Mouse (Mus musculus): ENCODE data around the gene Thsd7a. TPM values are rescaled to one million over a fixed set of nuclear protein-coding genes. Genes with fewer than 3 reads are reported as not detected.

The Thsd7a gene
- polyA plus RNA-seq, 1 experiment from 2014 or later, result 29.8 TPM

DNA sequence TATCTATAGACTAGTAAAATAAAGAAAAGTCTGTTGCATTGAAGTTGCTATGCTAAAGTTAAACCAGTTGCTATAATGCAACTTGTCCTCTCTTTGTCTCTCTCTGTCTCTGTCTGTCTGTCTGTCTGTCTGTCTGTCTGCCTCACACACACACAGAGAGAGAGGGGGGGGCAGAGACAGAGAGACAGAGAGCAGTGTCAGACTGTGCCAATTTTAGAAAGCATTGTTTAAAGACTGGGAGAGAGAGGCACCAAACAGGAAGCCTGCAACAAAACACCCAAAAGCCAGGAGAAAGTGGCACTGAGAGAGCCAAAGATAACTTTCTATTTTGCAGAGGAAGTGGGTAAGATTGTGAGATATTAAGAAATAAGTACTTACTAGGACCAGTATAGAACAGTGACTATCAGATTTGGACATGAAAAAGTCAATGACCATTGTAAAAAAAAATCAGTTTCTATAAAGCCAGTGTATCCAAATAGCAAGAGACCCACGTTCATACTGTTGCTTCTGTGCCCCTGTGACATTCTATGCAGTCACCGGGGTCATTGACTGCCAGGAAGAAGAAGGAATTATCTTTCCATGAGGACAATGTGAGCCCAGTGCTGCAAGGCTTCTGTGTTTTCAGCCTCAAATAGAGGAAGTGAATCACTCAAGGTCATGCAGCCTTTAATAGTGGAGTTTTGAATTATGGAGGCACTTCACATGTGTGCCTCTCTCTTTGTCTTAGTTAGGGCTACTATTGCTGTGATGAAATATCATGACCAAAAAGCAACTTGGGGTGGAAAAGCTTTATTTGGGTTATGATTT, 355.4 kb downstream of the Thsd7a start:
- DNase-seq (ENCODE audit: low spot score), result no peak
- H3K27me3 ChIP-seq (ENCODE audit: insufficient read depth, poor library complexity, severe bottlenecking), result no peaks in the 10 kb centered on the region
- H3K36me3 ChIP-seq, result no peaks in the 10 kb centered on the region
- 72% methylated on average over 2 of the region's 2 CpGs for WGBS
- no peaks in the 10 kb centered on the region for H3K4me1 ChIP-seq (replicated peaks)
- no peak overlapping the region for H3K4me3 ChIP-seq
- H3K27ac ChIP-seq, result no peak overlapping the region
- H3K9me3 ChIP-seq, result no peaks in the 10 kb centered on the region

DNA sequence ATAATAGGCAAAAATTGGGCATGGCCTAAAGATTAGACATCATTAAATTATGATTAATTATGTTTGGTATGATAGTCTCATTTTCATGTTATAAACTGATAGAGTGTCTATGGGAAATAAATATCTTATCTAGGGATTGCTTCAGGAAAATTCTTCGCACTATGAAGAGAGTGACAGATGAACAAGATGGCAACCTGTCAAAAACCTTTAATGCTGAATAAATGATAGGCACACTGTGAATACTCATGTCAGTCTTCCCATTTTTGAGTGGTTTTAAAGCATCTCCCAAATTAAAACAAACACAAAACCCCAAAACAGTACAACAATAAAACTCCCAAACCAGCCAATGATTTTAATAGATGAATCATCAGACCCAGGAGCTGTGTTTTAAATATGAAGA, 362.5 kb downstream of the Thsd7a start:
- Histone ChIP-seq H3K9me3 (no peaks in the 10 kb centered on the region), H3K4me1 (replicated peaks) (no peaks in the 10 kb centered on the region), H3K27me3 (ENCODE audit: insufficient read depth, poor library complexity, severe bottlenecking) (no peaks in the 10 kb centered on the region), H3K27ac (no peak overlapping the region), H3K36me3 (no peaks in the 10 kb centered on the region), H3K4me3 (no peak overlapping the region)
- no peak for DNase-seq (ENCODE audit: low spot score)
- 96% methylated on average over 1 of the region's 1 CpGs for WGBS

DNA sequence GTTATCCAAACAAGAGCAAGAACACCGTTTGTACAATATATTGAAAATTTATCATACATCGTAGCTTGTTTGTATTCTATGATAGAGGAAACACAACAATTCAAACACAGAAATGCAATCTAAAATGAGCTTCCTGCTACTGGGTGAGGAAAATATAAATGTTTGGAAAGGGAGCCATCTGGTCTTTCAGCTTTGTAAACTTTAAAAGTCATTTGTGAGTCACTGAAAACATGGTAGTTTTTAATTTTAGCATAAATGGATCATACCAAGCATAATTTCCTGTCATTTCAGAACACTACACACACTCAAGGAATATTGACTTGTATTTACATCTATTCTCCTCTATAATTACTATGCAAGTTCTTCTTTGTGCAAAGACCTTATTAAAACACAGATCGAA, 363.6 kb downstream of the Thsd7a start:
- no peak overlapping the region for H3K4me3 ChIP-seq
- H3K27ac ChIP-seq, result no peak overlapping the region
- no peaks in the 10 kb centered on the region for H3K4me1 ChIP-seq (replicated peaks)
- H3K27me3 ChIP-seq (ENCODE audit: insufficient read depth, poor library complexity, severe bottlenecking), result no peaks in the 10 kb centered on the region
- DNase-seq (ENCODE audit: low spot score), result no peak
- H3K9me3 ChIP-seq, result no peaks in the 10 kb centered on the region
- WGBS, result 92% methylated on average over 3 of the region's 3 CpGs
- H3K36me3 ChIP-seq, result no peaks in the 10 kb centered on the region

DNA sequence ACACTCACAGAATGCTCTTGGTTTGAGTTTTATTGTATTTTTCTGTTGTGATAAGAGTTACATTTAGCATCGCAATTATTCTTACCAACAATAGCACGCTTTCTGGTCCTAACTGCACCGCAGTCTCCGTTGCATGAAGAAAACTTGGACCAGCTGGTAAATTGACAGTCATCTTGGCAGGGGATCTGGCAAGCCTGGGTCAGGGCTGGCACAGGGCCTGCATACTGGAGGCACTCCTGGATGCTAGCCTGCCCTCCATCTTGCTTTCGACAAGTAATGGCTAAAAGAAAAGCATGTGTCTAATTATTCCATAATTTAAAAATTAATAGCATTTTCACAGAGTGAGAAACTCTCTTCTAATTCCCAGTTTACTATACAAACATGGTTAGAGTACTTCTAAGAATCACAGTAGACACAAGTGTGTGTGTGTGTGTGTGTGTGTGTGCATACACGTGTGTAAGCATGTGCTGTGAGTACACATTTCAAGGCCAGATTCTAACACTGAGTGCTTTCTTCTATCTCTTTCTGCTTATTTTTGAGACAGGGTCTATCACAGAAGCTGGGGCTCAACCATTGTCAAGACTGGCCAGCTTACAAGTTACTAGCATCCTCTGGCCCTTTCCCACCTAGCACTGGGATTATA, 368.0 kb downstream of the Thsd7a start:
- no peaks in the 10 kb centered on the region for H3K9me3 ChIP-seq
- no peaks in the 10 kb centered on the region for H3K4me1 ChIP-seq (replicated peaks)
- no peaks in the 10 kb centered on the region for H3K27me3 ChIP-seq (ENCODE audit: insufficient read depth, poor library complexity, severe bottlenecking)
- 0 out of 2 replicates have a peak, but pooled peaks cover 6% of the 10 kb centered on the region for H3K36me3 ChIP-seq
- 92% methylated on average over 6 of the region's 6 CpGs for WGBS
- no peak for DNase-seq (ENCODE audit: low spot score)
- H3K4me3 ChIP-seq, result no peak overlapping the region
- H3K27ac ChIP-seq, result no peak overlapping the region

DNA sequence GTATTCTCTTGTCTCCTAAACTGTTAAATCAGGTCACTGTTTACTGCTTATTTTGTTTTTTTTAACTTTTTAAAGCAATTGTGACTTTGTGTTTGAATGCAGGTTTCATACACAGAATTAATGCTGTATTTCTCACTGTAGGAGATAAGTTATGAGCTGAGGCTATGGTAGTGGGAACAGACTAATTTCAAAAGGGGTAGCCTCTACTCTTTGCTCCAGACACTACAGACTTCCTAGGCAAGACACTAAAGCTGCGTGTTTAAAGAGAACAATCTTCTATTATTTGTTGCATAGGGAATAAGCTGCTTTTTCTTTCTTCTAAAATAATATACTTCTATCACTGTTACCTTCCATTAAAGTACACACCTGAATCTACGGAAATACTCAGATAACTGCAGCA, 368.5 kb downstream of the Thsd7a start:
- H3K27me3 ChIP-seq (ENCODE audit: insufficient read depth, poor library complexity, severe bottlenecking), result no peaks in the 10 kb centered on the region
- H3K4me1 ChIP-seq (replicated peaks), result no peaks in the 10 kb centered on the region
- 0 out of 2 replicates have a peak, but pooled peaks cover 6% of the 10 kb centered on the region for H3K36me3 ChIP-seq
- no peak overlapping the region for H3K4me3 ChIP-seq
- H3K27ac ChIP-seq, result no peak overlapping the region
- no peak for DNase-seq (ENCODE audit: low spot score)
- 90% methylated on average over 2 of the region's 2 CpGs for WGBS
- no peaks in the 10 kb centered on the region for H3K9me3 ChIP-seq

DNA sequence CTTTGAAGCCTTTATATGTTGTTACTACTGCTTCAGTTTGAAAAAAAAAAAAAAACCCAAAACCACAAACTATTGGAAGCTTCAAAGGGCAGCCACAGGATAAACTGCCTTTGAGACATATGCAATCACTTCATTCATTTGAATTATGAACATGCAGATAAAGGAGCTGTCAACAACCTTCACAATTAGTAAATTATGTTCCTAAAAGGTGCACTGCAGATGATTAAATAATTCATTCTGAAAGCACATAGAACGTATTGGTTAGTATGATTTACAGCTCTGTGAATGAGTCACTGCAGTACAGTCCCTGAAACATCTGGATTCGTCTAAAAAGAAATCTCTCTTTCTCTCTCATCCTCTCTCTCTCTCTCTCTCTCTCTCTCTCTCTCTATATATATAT, 390.5 kb downstream of the Thsd7a start:
- Histone ChIP-seq H3K4me1 (replicated peaks) (no peaks in the 10 kb centered on the region), H3K27ac (no peak overlapping the region), H3K4me3 (no peak overlapping the region), H3K36me3 (no peaks in the 10 kb centered on the region), H3K9me3 (no peaks in the 10 kb centered on the region), H3K27me3 (ENCODE audit: insufficient read depth, poor library complexity, severe bottlenecking) (no peaks in the 10 kb centered on the region)
- whole genome bisulfite sequencing, result 85% methylated on average over 2 of the region's 2 CpGs
- DNase-seq (ENCODE audit: low spot score), result no peak

DNA sequence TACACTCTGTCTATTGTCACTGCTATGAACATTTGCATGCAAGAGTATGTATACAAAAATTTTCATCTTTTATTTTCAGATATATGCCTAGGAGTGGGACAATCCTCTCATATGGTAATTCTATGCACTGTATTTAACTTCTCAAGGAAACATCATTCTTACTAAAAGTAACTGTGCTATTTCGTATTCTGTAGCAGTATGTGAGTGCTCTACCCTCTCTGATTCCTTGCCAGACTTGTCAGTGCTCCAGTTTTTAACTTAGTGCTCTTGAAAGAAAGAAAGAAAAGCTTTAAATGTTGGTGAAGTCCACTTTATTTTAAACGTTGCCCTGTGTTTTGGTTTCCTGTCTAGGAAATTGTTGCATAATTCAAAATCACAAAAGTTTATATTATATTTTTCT, 395.6 kb downstream of the Thsd7a start:
- Histone ChIP-seq H3K4me3 (no peak overlapping the region), H3K36me3 (no peaks in the 10 kb centered on the region), H3K27ac (no peak overlapping the region), H3K4me1 (replicated peaks) (no peaks in the 10 kb centered on the region), H3K9me3 (no peaks in the 10 kb centered on the region), H3K27me3 (ENCODE audit: insufficient read depth, poor library complexity, severe bottlenecking) (no peaks in the 10 kb centered on the region)
- DNase-seq (ENCODE audit: low spot score), result no peak
- 83% methylated on average over 2 of the region's 2 CpGs for WGBS

DNA sequence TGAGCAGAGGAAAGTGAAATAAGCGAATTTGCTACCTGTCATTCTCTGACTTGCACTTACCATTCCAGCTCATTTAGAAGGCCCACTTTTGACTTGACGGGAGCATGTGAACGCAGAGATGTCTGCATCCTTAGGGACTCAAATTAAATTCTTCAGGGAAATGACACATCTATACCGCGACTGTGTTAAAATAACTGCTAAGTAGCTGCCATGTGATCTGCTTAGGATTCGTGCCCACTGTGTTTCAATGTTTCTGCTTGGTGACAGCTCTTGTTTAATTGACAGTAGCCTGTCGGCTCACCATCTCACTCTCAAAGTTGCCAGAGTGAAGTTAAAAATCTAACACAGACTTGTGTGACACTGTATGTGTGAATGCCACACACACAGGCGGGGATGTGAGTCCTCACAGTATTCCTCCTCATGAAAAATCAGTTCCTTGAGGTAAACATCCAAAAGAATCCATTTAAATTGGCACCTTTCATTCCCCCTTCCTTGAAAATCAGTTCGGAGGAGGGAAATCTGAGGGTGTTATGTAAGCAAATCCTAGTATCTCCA, 397.0 kb downstream of the Thsd7a start:
- WGBS, result 75% methylated on average over 9 of the region's 9 CpGs
- no peaks in the 10 kb centered on the region for H3K36me3 ChIP-seq
- no peak overlapping the region for H3K4me3 ChIP-seq
- DNase-seq (ENCODE audit: low spot score), result no peak
- H3K9me3 ChIP-seq, result no peaks in the 10 kb centered on the region
- H3K27ac ChIP-seq, result no peak overlapping the region
- H3K27me3 ChIP-seq (ENCODE audit: insufficient read depth, poor library complexity, severe bottlenecking), result no peaks in the 10 kb centered on the region
- H3K4me1 ChIP-seq (replicated peaks), result no peaks in the 10 kb centered on the region

DNA sequence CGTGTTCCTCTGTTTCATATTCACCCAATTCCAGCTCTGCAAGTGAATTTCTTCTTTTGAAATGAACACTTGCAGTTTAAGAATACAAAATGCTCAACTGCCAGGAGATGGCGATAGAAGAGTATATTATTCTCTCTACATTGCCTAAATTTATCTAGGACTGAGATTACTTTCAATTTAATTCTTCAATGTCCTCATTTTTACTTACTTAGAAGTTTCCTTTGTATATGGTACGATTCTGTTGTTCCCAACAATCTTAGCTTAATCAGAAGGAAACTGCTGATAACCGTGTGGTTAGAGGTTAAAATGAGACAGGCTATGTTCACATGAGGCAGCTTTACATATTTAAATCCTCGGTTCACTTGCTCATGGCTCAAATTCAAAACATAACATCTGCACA, 398.5 kb downstream of the Thsd7a start:
- 63% methylated on average over 5 of the region's 5 CpGs for whole genome bisulfite sequencing
- Histone ChIP-seq H3K4me1 (replicated peaks) (no peaks in the 10 kb centered on the region), H3K27ac (no peak overlapping the region), H3K9me3 (no peaks in the 10 kb centered on the region), H3K27me3 (ENCODE audit: insufficient read depth, poor library complexity, severe bottlenecking) (no peaks in the 10 kb centered on the region), H3K4me3 (no peak overlapping the region), H3K36me3 (no peaks in the 10 kb centered on the region)
- no peak for DNase-seq (ENCODE audit: low spot score)

DNA sequence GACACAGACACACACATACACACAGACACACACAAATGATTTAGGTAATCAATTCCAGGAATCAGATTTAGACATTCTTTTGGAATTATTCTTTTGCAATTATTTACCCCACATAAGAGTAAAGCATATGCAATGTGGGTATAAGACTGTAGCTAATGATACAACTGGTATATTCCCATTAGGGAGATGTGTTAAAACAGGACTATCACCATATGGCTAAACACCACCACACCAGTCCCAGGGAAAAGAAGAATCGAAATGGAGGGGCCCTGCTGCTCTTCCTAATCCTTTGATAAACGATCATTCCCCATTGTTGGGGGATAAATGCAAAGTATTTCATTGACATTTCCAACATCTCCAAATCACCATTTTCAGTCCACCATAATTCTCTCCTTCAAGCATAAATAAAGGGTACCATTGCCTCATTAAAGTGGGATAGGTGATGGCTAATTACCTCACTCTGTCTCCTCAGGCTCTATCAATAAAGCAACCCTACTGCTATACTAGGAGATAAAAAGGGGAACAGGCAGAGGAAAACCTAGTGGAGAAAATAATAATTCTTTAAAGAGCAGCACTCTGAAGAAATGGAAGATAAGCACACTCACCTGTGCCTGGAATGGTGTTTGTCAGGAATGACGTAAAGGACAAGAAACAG, 400.0 kb downstream of the Thsd7a start:
- 75% methylated on average over 3 of the region's 3 CpGs for WGBS
- H3K27ac ChIP-seq, result no peak overlapping the region
- no peak for DNase-seq (ENCODE audit: low spot score)

DNA sequence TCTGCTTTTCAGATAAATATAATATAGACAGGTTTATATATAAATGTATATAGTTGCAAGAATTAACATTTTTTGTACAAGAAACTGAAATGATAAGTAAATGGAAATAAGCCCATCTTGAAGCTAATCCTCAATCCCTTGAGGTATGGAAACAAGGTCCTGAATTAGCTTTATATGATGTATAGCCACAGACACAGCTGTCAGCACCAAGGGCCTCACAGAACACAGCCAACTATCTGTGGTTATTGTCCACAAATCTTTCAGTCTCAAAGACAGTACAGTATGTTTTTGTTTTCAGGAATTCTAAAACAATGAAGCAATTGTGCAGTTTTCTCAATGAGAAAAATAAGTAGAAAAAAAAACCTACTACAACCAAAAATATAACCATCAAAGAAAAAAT, 400.5 kb downstream of the Thsd7a start:
- Histone ChIP-seq H3K4me3 (no peak overlapping the region), H3K4me1 (replicated peaks) (no peaks in the 10 kb centered on the region)
- no peak for DNase-seq (ENCODE audit: low spot score)

More for the DNA sequence above, 400.0 kb downstream of the Thsd7a start:
- Histone ChIP-seq H3K9me3 (no peaks in the 10 kb centered on the region), H3K4me1 (replicated peaks) (no peaks in the 10 kb centered on the region), H3K36me3 (no peaks in the 10 kb centered on the region), H3K27me3 (ENCODE audit: insufficient read depth, poor library complexity, severe bottlenecking) (no peaks in the 10 kb centered on the region), H3K4me3 (no peak overlapping the region)

DNA sequence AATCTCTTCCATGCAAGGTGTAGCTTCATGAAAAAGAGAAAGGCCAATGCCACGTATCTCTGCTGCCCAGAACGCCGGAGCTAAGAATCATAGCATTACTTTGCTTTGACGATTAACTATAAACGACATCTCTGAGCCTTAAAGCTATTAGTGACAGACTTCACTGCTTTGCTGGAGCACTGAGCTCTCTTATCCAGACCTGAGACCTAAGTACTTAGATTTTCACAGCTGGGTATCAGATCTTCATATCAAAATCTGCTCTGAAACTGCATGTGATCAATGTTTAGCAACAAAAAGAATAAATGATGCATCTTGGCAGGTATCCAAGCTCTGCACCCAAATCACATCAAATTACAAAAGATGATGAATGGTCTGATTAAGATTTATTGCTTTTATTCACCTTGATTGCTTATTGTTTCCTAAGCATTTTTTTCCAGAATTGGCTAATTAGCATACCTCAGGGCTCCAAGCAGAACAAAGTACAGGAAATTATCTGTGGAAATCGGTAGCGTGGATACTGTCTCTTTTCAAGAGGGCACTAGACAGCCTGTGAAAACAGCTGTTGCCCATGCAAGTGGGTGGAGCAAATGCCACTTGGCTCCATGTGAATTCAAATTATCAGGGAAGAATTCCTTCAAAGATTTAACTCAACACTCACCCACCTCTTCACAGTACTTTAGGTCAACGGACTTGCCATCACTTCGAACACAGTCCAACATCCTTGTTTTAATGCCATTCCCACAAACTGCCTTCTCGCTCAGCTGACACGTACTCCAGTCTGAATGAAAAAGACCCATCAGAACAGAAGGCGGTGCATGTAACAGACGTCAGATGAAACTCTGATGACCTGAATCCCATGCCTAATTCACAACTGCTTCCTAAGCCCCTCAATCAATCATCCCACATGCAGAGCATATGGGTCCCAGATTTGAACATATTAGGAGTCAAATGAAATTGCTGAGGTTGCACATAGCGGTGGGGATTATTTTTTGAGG, 412.3 kb downstream of the Thsd7a start:
- Histone ChIP-seq H3K4me3 (no peak overlapping the region), H3K27ac (no peak overlapping the region), H3K4me1 (replicated peaks) (no peaks in the 10 kb centered on the region), H3K9me3 (no peaks in the 10 kb centered on the region), H3K36me3 (no peaks in the 10 kb centered on the region), H3K27me3 (ENCODE audit: insufficient read depth, poor library complexity, severe bottlenecking) (no peaks in the 10 kb centered on the region)
- no peak for DNase-seq (ENCODE audit: low spot score)
- WGBS, result 77% methylated on average over 14 of the region's 14 CpGs

More for the DNA sequence above, 400.5 kb downstream of the Thsd7a start:
- no peaks in the 10 kb centered on the region for H3K36me3 ChIP-seq
- no peak overlapping the region for H3K27ac ChIP-seq
- no peaks in the 10 kb centered on the region for H3K9me3 ChIP-seq
- H3K27me3 ChIP-seq (ENCODE audit: insufficient read depth, poor library complexity, severe bottlenecking), result no peaks in the 10 kb centered on the region

Measured in hindbrain, embryonic 10.5 days (tissue).